Mouse (Mus musculus) cerebellum, postnatal 25 days (tissue): ENCODE results near the gene Arpc5.

Experiments used
- DNase-seq, 2 experiments: peaks; one replicate each; pipeline ENCODE4 v3.0.0; 2021; ENCODE audit warnings: mixed read lengths in 2 of 2

The Arpc5 gene

DNA sequence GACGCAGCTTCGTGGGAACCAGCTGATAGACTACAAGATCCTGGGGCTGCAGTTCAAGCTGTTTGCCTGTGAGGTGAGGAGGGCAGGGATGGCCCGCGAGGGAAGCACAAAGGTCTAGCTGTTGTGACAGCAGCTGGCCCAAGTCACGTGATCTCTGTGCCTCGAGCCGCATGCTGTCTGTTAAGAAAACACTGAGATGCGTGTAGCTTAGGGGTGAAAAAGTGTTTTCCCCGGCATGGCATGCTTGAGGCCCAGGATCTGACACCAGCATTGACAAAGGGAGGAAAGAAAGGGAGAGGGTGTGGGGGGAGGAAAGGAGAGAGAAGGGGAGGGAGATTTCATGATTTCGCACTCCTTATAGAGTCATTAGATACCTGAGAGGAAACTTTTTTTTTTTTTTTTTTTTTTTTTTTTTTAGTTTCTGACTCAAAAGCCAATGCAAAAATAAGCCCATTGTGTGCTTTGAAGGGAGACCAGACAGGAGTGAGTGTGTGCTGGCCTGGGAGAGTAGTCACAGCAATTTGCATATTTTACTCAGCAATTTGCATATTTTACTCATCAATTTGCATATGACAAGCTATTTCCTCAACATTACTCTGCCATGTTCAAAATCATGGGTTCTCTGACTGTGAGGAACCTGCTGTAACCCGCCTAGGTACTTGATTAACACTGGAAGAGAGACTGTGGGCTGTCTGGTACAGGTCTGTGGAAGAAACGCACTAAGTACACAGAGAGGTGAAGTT, 50.9 kb downstream of the Arpc5 start:
- DNase-seq: no peak

- DNase-seq: no peak
Measured at GRCm38 (mm10) chr1:152817794-152818193, 51.5 kb downstream of the Arpc5 start.

DNA sequence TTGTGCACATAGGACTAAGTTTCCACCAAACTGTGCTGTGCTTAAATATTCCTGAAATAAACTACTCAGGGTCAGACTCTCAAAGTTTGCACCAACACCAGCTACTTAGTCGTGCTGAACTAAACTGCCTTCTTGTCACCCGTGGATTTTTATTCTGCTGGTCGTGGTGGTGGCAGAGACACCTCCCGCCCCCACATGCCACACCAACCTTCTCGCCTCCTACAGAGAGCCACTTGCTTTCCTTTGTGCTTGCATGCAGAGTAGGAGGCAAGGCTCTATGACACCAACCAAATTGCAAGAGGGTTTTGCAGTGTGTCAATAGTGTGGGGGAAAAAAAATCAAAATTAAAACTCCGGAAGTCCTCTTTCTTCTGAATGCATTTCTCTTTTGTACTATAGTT, 53.2 kb downstream of the Arpc5 start:
- no peak for DNase-seq

DNA sequence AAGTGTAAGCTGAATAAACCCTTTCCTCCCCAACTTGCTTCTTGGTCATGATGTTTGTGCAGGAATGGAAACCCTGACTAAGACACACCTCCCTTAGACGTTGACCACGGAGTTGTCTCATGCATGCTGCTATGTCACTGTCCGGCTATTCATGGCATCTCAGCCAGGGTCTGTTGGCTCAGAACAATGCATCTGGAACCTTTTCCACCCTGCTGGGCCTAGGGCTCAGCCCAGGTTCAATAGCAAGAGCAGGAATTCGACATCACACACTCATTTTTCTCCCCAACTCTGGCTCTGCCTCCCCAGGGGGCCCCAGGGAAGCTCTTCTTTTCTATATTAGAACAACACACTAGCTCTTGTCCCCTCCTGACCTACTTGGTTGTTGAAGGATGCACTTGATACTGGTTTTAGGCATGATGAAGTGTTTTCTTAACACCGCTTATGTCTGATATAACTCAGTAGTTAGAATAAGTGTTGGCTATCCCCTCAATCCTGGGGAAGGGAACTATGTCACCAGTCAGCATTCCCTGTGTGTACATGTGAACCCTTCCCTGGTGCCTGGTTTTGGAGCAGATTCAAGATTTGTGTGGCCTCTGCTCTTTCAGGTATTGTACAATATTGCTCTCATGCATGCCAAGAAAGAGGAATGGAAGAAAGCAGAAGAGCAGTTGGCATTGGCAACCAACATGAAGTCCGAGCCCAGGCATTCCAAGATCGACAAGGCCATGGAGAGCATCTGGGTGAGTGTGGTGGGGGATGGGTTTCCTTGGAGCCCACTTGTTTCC, 54.8 kb downstream of the Arpc5 start:
- DNase-seq: no peak

GRCm38 (mm10) chr1:152821746-152822145, 55.4 kb downstream of the Arpc5 start:
- DNase-seq: no peak

DNA sequence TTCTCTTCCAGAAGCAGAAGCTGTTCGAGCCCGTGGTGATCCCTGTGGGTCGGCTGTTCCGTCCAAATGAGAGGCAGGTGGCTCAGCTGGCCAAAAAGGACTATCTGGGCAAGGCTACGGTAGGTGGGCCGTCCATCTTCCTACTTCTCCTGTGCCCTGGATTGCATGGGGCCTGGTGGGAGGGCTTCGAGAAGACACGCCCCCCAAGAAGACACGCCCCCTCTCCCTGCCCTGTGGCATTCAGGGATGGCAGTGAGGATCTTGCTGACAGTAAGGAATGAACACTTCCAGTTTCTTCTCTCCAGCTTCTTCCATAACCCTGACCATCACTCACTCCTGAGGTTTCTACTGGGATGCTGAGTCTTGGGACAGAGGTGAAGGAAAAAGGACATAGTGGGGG, 57.9 kb downstream of the Arpc5 start:
- no peak for DNase-seq
